Mouse (Mus musculus) liver, adult 10 weeks (tissue): ENCODE results near the gene Dlx2. TPM values are rescaled to one million over a fixed set of nuclear protein-coding genes. Genes with fewer than 3 reads are reported as not detected.

Experiments used
- polyA plus RNA-seq: library from polyadenylated mRNA; stranded (reverse); fragments of 350-450 nt; fragmentation: Illumina TruSeq; extraction: RNeasy Lipid Tissue Mini Kit (QIAGEN cat#74804); gene quantifications from one replicate; pipeline ENCODE4 v1.2.3, GENCODE M21; 2014; ENCODE audit warnings: low read depth, low replicate concordance

Dlx2 gene
- not detected for polyA plus RNA-seq

GRCm38 (mm10) chr2:71546640-71547071, at the start of gene Dlx2:
Dlx2 (minus strand) TSS chr2:71546754.

GRCm38 (mm10) chr2:71528014-71528713, 18.4 kb downstream of the Dlx2 start, which contains the start of gene Dlx1:
Dlx1 (plus strand) TSS chr2:71528113.

Other genes starting within 250 kb of the Dlx2 start
- gene Slc25a12, start 179.0 kb downstream of the Dlx2 start, polyA plus RNA-seq, result 3.6 TPM
- gene Hat1, start 157.8 kb downstream of the Dlx2 start, polyA plus RNA-seq, result 27.5 TPM
- gene Metap1d, start 93.5 kb downstream of the Dlx2 start, polyA plus RNA-seq, result 32.3 TPM
- not detected for gene Dlx1, start 18.6 kb downstream of the Dlx2 start, polyA plus RNA-seq
- 4.8 TPM for gene Itga6, start 198.9 kb upstream of the Dlx2 start, polyA plus RNA-seq